Mouse (Mus musculus): ENCODE results near the gene Klra2.
"Not testable (repeated sequence)": the region's sequence is repeated elsewhere in the genome, so short reads cannot be mapped to it uniquely, and the experiment has no call there.

Klra2 gene

GRCm38 (mm10) chr6:131247206-131247605, at the start of gene Klra2:
Gene Klra2 (minus strand): TSS chr6:131247362.
- DNase-seq, result no peak

GRCm38 (mm10) chr6:131294435-131295112, 47.4 kb upstream of the Klra2 start:
- DNase-seq, result no peak

- DNase-seq, result no peak
Observed at GRCm38 (mm10) chr6:131293916-131294315, 46.8 kb upstream of the Klra2 start.

- DNase-seq, result peak; percentile 87
Observed at GRCm38 (mm10) chr6:131292991-131293788, 46.0 kb upstream of the Klra2 start, which contains the start of gene Magohb. Gene Magohb (minus strand): TSS chr6:131293244.

GRCm38 (mm10) chr6:131292276-131292990, 45.3 kb upstream of the Klra2 start:
- peak; percentile 6 for DNase-seq

GRCm38 (mm10) chr6:131290430-131290829, 43.3 kb upstream of the Klra2 start:
- DNase-seq, result peak; percentile 6

GRCm38 (mm10) chr6:131278160-131278559, 31.0 kb upstream of the Klra2 start:
- not testable (repeated sequence) for DNase-seq

GRCm38 (mm10) chr6:131276659-131277058, 29.5 kb upstream of the Klra2 start:
- DNase-seq, result no peak

GRCm38 (mm10) chr6:131272311-131272710, 25.1 kb upstream of the Klra2 start:
- DNase-seq, result no peak

GRCm38 (mm10) chr6:131270312-131270711, 23.1 kb upstream of the Klra2 start:
- no peak for DNase-seq

GRCm38 (mm10) chr6:131269599-131269998, 22.4 kb upstream of the Klra2 start:
- no peak for DNase-seq

- no peak for DNase-seq
Observed at GRCm38 (mm10) chr6:131264175-131264574, 17.0 kb upstream of the Klra2 start.

- DNase-seq, result no peak
Observed at GRCm38 (mm10) chr6:131262778-131263177, 15.6 kb upstream of the Klra2 start.

- no peak for DNase-seq
Observed at GRCm38 (mm10) chr6:131262009-131262408, 14.8 kb upstream of the Klra2 start.

- no peak for DNase-seq
Observed at GRCm38 (mm10) chr6:131245081-131245480, 2.1 kb downstream of the Klra2 start.
